Mouse (Mus musculus) bone marrow, adult 2 months (tissue): ENCODE measurements at regions not wholly inside any gene's neighbourhood (a gene's known extent, or its start where the extent isn't known, plus 50 kb on each side); places are given as distances from the start of the nearest gene placed in this dataset.

Source experiments
- CTCF ChIP-seq: fragments of 200-500 bp; IDR thresholded peaks from 2 replicates; pipeline ENCODE4 v1.5.1; 2011; ENCODE audit warnings: low read length, control low read depth; ENCODE audit not compliant: control insufficient read depth, insufficient read depth
- POLR2A ChIP-seq: fragments of 200-500 bp; IDR thresholded peaks from 2 replicates; pipeline ENCODE4 v1.6.1; 2011; ENCODE audit warnings: low read depth, mild to moderate bottlenecking, control low read depth, low read length, borderline replicate concordance; ENCODE audit not compliant: control insufficient read depth

DNA sequence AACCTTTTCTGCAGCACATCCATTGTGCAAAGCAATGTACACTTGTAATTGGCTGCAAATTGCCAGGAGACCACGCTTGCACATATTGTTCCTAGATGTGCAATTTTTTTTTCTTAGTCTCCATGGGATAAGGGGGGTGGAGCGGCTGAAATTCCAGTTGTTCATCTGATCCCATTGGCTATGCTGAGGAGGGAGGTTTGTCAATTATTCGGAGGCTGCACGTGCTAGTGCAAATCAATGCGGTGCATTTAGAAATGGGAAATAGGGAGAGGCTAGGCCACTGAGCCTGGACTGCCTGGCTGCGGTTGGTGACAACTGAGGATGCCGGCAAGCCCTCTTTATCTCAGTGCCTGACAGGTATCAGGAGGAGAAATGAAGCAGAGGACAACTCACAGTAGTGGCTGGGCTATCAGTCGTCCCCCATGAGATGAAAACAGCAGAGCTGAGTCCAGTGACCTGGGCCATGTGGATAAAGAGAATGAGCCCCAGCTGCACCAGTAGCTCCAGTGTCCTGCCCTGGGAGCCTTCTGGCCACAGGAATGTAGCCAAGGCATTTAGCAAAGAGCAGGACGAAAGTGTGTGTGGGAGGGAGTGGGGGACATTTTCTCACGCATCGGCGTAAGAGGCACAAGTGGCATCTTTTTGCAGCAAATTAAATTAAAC lies 462.2 kb upstream of the Kif2a start:
- TF ChIP-seq POLR2A: no peak
- no peak for TF ChIP-seq CTCF
